Mouse (Mus musculus) kidney, adult 2 months (tissue): ENCODE results near the gene Gm10053.

Experiments
- CTCF ChIP-seq: fragments of 200-500 bp; conservative IDR thresholded peaks from 2 replicates; pipeline ENCODE4 v1.5.1; 2011; ENCODE audit warnings: low read depth, mild to moderate bottlenecking, control low read depth, low read length, moderate library complexity, mixed read lengths; ENCODE audit not compliant: insufficient read depth, insufficient read length
- POLR2A ChIP-seq: fragments of 200-500 bp; IDR thresholded peaks from one replicate; pipeline ENCODE4 v1.6.1; 2011; ENCODE audit warnings: low read depth, low read length, control low read depth

DNA sequence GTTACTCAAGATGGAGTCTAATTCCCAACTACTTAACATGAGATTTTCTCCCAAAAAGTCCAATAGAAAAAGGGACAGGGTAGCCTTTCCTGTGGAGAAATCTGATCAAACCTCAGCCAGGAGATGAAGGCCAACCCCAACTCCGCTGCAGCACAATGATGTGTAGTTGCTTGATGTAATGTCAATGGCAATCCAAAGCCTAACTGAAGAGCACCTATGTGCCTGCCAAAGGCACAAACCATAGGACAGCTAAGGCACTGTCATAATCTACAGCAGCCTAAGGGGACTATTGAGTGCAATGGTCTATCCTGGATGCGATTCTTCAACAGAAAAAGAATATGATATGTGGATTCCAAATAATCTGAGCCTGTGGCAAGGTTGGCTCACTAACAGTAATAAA is 27.3 kb downstream of the Gm10053 start:
- TF ChIP-seq POLR2A = no peak
- TF ChIP-seq CTCF = no peak
